Mouse (Mus musculus) embryonic facial prominence, embryonic 11.5 days (tissue): Measurements from ENCODE around the gene Ski. TPM values are rescaled to one million over a fixed set of nuclear protein-coding genes. Genes with fewer than 3 reads are reported as not detected.

Source experiments
- ATAC-seq: fragments of 200-750 bp; cut with Nextera tagmentation; replicated peaks from 2 replicates; pipeline ENCODE4 v1.8.0; 2017; ENCODE audit warnings: low read depth; ENCODE audit not compliant: insufficient number of reproducible peaks, low FRiP score, low TSS enrichment
- DNase-seq: peaks from one replicate; pipeline ENCODE4 v3.0.0-alpha.2; 2015; ENCODE audit warnings: low spot score
- H3K27ac ChIP-seq: fragments of 300-500 bp; sonication (generic); replicated peaks from 2 replicates; pipeline ENCODE4 v1.5.1; 2014; ENCODE audit warnings: mild to moderate bottlenecking, low read depth, low read length, control low read depth
- H3K27me3 ChIP-seq: fragments of 300-500 bp; sonication (generic); 2 replicates; pipeline ENCODE4 v1.6.1; 2014; ENCODE audit warnings: mild to moderate bottlenecking, low read length, moderate library complexity, mixed read lengths; ENCODE audit not compliant: control insufficient read depth, insufficient read depth
- H3K36me3 ChIP-seq: fragments of 300-500 bp; sonication (generic); replicated peaks from 2 replicates; pipeline ENCODE4 v1.6.1; 2014; ENCODE audit warnings: low read depth, mild to moderate bottlenecking, low read length, moderate library complexity, mixed read lengths; ENCODE audit not compliant: control insufficient read depth, insufficient read depth
- H3K4me1 ChIP-seq: fragments of 300-500 bp; sonication (generic); 2 replicates; pipeline ENCODE4 v1.6.1; 2014; ENCODE audit warnings: low read length, mixed read lengths; ENCODE audit not compliant: control insufficient read depth, insufficient read depth
- H3K4me2 ChIP-seq: fragments of 300-500 bp; sonication (generic); 2 replicates; pipeline ENCODE4 v1.6.1; 2014; ENCODE audit warnings: low read depth, mild to moderate bottlenecking, control low read depth, low read length, moderate library complexity
- H3K4me3 ChIP-seq: fragments of 300-500 bp; sonication (generic); 2 replicates; pipeline ENCODE4 v1.5.1; 2014; ENCODE audit warnings: low read depth, low read length, control low read depth
- H3K9ac ChIP-seq: fragments of 300-500 bp; sonication (generic); replicated peaks from 2 replicates; pipeline ENCODE4 v1.6.1; 2014; ENCODE audit warnings: mild to moderate bottlenecking, control low read depth, low read length
- H3K9me3 ChIP-seq: fragments of 300-500 bp; sonication (generic); replicated peaks from 2 replicates; pipeline ENCODE4 v1.6.1; 2016; ENCODE audit warnings: mild to moderate bottlenecking, low read length, inconsistent platforms, mixed read lengths; ENCODE audit not compliant: control insufficient read depth
- WGBS: fragments of 180-500 bp; shearing (Covaris S2); extraction: QIAGEN DNeasy Blood & Tissue Kit; methylation state at CpG from one replicate; pipeline ENCODE4 v1.1.7; 2014; 5-methylcytosine and 5-hydroxymethylcytosine counted together
- polyA plus RNA-seq: library from polyadenylated mRNA; unstranded; fragments of >200 nt; fragmentation: Nextera tagmentation; extraction: Ambion mirVana; gene quantifications from 2 replicates; pipeline ENCODE4 v1.2.1, GENCODE M21; 2014

Gene Ski
- polyA plus RNA-seq, 1 experiment from 2014 or later = 15.4 TPM

GRCm38 (mm10) chr4:155221106-155221505 lies 1.3 kb downstream of the Ski start:
- H3K9me3 ChIP-seq = no peaks in the 10 kb centered on the region
- H3K9ac ChIP-seq = peak overlapping the region; percentile 94
- no peak overlapping the region for H3K27ac ChIP-seq
- no peak for DNase-seq
- H3K36me3 ChIP-seq = no peaks in the 10 kb centered on the region; the same call in 1 of the 2 replicates
- 2% methylated on average over 7 of the region's 7 CpGs for WGBS
- peak overlapping the region; percentile 98 for H3K4me2 ChIP-seq
- no peak for ATAC-seq
- peak overlapping the region; percentile 91 for H3K4me3 ChIP-seq
- no peaks in the 10 kb centered on the region for H3K27me3 ChIP-seq
- peaks cover 5% of the 10 kb centered on the region for H3K4me1 ChIP-seq

- Histone ChIP-seq H3K4me3 (peak overlapping the region; percentile 91), H3K9me3 (no peaks in the 10 kb centered on the region), H3K9ac (peak overlapping the region; percentile 94), H3K36me3 (no peaks in the 10 kb centered on the region; the same call in 1 of the 2 replicates), H3K27ac (no peak overlapping the region), H3K4me1 (peaks cover 5% of the 10 kb centered on the region), H3K4me2 (peak overlapping the region; percentile 98), H3K27me3 (no peaks in the 10 kb centered on the region)
- 16% methylated on average over 14 of the region's 14 CpGs for WGBS
- DNase-seq = peak; percentile 17
- ATAC-seq = no peak
Observed at GRCm38 (mm10) chr4:155220213-155221100, 1.9 kb downstream of the Ski start.

- no peaks in the 10 kb centered on the region for H3K9me3 ChIP-seq
- no peak for DNase-seq
- H3K4me3 ChIP-seq = peak overlapping the region; percentile 91
- H3K36me3 ChIP-seq = no peaks in the 10 kb centered on the region; the same call in 1 of the 2 replicates
- no peak for ATAC-seq
- peak overlapping the region; percentile 32 for H3K9ac ChIP-seq
- WGBS = 68% methylated on average over 12 of the region's 12 CpGs
- peak overlapping the region; percentile 98 for H3K4me2 ChIP-seq
- H3K4me1 ChIP-seq = peaks cover 5% of the 10 kb centered on the region
- no peak overlapping the region for H3K27ac ChIP-seq
- H3K27me3 ChIP-seq = no peaks in the 10 kb centered on the region
Observed at GRCm38 (mm10) chr4:155219271-155220212, 2.9 kb downstream of the Ski start.

- H3K27me3 ChIP-seq = no peaks in the 10 kb centered on the region
- DNase-seq (no peak), ATAC-seq (no peak)
- H3K4me3 ChIP-seq = no peak overlapping the region
- no peak overlapping the region for H3K9ac ChIP-seq
- H3K4me1 ChIP-seq = peaks cover 3% of the 10 kb centered on the region
- H3K36me3 ChIP-seq = no peaks in the 10 kb centered on the region; the same call in 1 of the 2 replicates
- H3K27ac ChIP-seq = no peak overlapping the region
- peak overlapping the region; percentile 98 for H3K4me2 ChIP-seq
- no peaks in the 10 kb centered on the region for H3K9me3 ChIP-seq
- 63% methylated on average over 9 of the region's 9 CpGs for WGBS
Observed at GRCm38 (mm10) chr4:155218104-155218732, 4.2 kb downstream of the Ski start.

- H3K27ac ChIP-seq = no peak overlapping the region
- no peak overlapping the region for H3K4me3 ChIP-seq
- H3K36me3 ChIP-seq = no peaks in the 10 kb centered on the region; the same call in 1 of the 2 replicates
- peaks cover 3% of the 10 kb centered on the region for H3K4me1 ChIP-seq
- no peak for ATAC-seq
- H3K9ac ChIP-seq = peak overlapping the region; percentile 6; the same call in 1 of the 2 replicates
- H3K27me3 ChIP-seq = no peaks in the 10 kb centered on the region
- WGBS = 44% methylated on average over 12 of the region's 12 CpGs
- no peaks in the 10 kb centered on the region for H3K9me3 ChIP-seq
- no peak for DNase-seq
- no peak overlapping the region; the same call in 1 of the 2 replicates for H3K4me2 ChIP-seq
Observed at GRCm38 (mm10) chr4:155217241-155218103, 4.9 kb downstream of the Ski start.

- Histone ChIP-seq H3K27me3 (no peaks in the 10 kb centered on the region), H3K4me2 (no peak overlapping the region), H3K4me1 (peaks cover 3% of the 10 kb centered on the region), H3K4me3 (no peak overlapping the region), H3K36me3 (no peaks in the 10 kb centered on the region), H3K27ac (no peak overlapping the region), H3K9me3 (no peaks in the 10 kb centered on the region), H3K9ac (no peak overlapping the region)
- 68% methylated on average over 12 of the region's 12 CpGs for whole genome bisulfite sequencing
- ATAC-seq (no peak), DNase-seq (no peak)
Observed at GRCm38 (mm10) chr4:155215773-155216630, 6.4 kb downstream of the Ski start.
